Mouse (Mus musculus) cerebellum, adult 8-10 months (tissue): ENCODE data around the gene Tuft1.
"Not testable (repeated sequence)": the region's sequence is repeated elsewhere in the genome, so short reads cannot be mapped to it uniquely, and the experiment has no call there.

Source experiments
- DNase-seq: peaks from one replicate; pipeline ENCODE4 v3.0.0; 2022

The Tuft1 gene

GRCm38 (mm10) chr3:94659142-94659748 is 573 bp upstream of the Tuft1 start:
- DNase-seq = not testable (repeated sequence)

- DNase-seq = not testable (repeated sequence)
Measured at GRCm38 (mm10) chr3:94657852-94658739, 576 bp downstream of the Tuft1 start.

GRCm38 (mm10) chr3:94653967-94654366 is 4.7 kb downstream of the Tuft1 start:
- not testable (repeated sequence) for DNase-seq

GRCm38 (mm10) chr3:94650409-94650808 is 8.3 kb downstream of the Tuft1 start:
- no peak for DNase-seq

- DNase-seq = no peak
Measured at GRCm38 (mm10) chr3:94648755-94649590, 9.7 kb downstream of the Tuft1 start.

GRCm38 (mm10) chr3:94642495-94643162 is 16.0 kb downstream of the Tuft1 start, which contains the start of gene Gm10972:
Gm10972 (plus strand) TSS chr3:94643112.
- DNase-seq = not testable (repeated sequence)

- no peak for DNase-seq
Measured at GRCm38 (mm10) chr3:94629876-94630275, 28.8 kb downstream of the Tuft1 start.

- no peak for DNase-seq
Measured at GRCm38 (mm10) chr3:94628712-94629111, 30.0 kb downstream of the Tuft1 start.

GRCm38 (mm10) chr3:94624281-94624680 is 34.4 kb downstream of the Tuft1 start:
- no peak for DNase-seq

GRCm38 (mm10) chr3:94622550-94622949 is 36.1 kb downstream of the Tuft1 start:
- no peak for DNase-seq

GRCm38 (mm10) chr3:94621740-94622507 is 36.7 kb downstream of the Tuft1 start:
- no peak for DNase-seq

GRCm38 (mm10) chr3:94616717-94617116 is 42.0 kb downstream of the Tuft1 start:
- DNase-seq = peak; percentile 45

GRCm38 (mm10) chr3:94613258-94613878 is 45.3 kb downstream of the Tuft1 start:
- no peak for DNase-seq

- no peak for DNase-seq
Measured at GRCm38 (mm10) chr3:94612274-94612673, 46.4 kb downstream of the Tuft1 start.

GRCm38 (mm10) chr3:94611834-94612233 is 46.8 kb downstream of the Tuft1 start:
- no peak for DNase-seq

- DNase-seq = peak; percentile 9
Measured at GRCm38 (mm10) chr3:94611343-94611742, 47.3 kb downstream of the Tuft1 start.

GRCm38 (mm10) chr3:94610581-94610980 is 48.1 kb downstream of the Tuft1 start:
- DNase-seq = no peak

GRCm38 (mm10) chr3:94609621-94610020 is 49.1 kb downstream of the Tuft1 start:
- DNase-seq = no peak

GRCm38 (mm10) chr3:94601959-94602358 is 56.7 kb downstream of the Tuft1 start:
- peak; percentile 65 for DNase-seq

- no peak for DNase-seq
Measured at GRCm38 (mm10) chr3:94597224-94597779, 61.4 kb downstream of the Tuft1 start.

GRCm38 (mm10) chr3:94595871-94596287 is 62.8 kb downstream of the Tuft1 start:
- DNase-seq = no peak
